Mouse (Mus musculus) erythroblast, embryonic 14.5 days (primary cell): ENCODE results near the gene Maml1.

Experiments
- GATA1 ChIP-seq: IDR thresholded peaks from 2 replicates; pipeline ENCODE4 v1.6.1; 2012; ENCODE audit warnings: low read length, inconsistent platforms, mixed read lengths
- TAL1 ChIP-seq: IDR thresholded peaks from 3 replicates; pipeline ENCODE4 v1.6.1; 2012; ENCODE audit warnings: low read length, inconsistent platforms, mixed read lengths

DNA sequence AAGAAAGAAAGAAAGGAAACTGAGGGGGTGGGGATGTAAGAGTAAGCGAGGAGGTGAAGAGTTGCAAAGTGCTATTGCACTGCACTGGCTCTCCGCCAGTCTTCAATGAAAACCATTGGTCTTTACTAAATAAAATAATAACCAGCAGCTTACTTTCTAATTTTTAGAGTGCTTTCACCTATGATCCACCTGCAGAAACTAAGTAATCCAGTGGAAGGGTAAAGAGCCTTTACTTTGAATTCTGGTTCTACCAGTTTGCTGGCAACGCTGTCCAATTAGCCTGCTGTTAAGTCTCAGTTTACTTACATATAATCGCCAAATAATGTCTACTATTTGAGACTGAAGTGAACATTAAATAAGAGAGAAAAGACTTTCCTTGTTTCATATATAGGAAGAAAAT, 13.1 kb downstream of the Maml1 start:
- TF ChIP-seq GATA1 = no peak
- TF ChIP-seq TAL1 = no peak
